Mouse (Mus musculus): ENCODE results near the gene Ick.
"Not testable (repeated sequence)": the region's sequence is repeated elsewhere in the genome, so short reads cannot be mapped to it uniquely, and the experiment has no call there.

The Ick gene

GRCm38 (mm10) chr9:78149770-78150169 lies 40.8 kb downstream of the Ick start:
- DNase-seq (ENCODE audit: low read depth), result not testable (repeated sequence)

- DNase-seq (ENCODE audit: low read depth), result no peak
Measured at GRCm38 (mm10) chr9:78154211-78154977, 45.4 kb downstream of the Ick start.

GRCm38 (mm10) chr9:78157221-78157620 lies 48.2 kb downstream of the Ick start:
- no peak for DNase-seq (ENCODE audit: low read depth)

GRCm38 (mm10) chr9:78163291-78163690 lies 54.3 kb downstream of the Ick start:
- DNase-seq (ENCODE audit: low read depth), result no peak

GRCm38 (mm10) chr9:78164741-78165140 lies 55.7 kb downstream of the Ick start:
- no peak for DNase-seq (ENCODE audit: low read depth)

GRCm38 (mm10) chr9:78165454-78165853 lies 56.5 kb downstream of the Ick start:
- no peak for DNase-seq (ENCODE audit: low read depth)

GRCm38 (mm10) chr9:78166694-78167452 lies 57.9 kb downstream of the Ick start:
- no peak for DNase-seq (ENCODE audit: low read depth)

GRCm38 (mm10) chr9:78167453-78167969 lies 58.5 kb downstream of the Ick start:
- DNase-seq (ENCODE audit: low read depth), result no peak

- DNase-seq (ENCODE audit: low read depth), result no peak
Measured at GRCm38 (mm10) chr9:78168864-78169263, 59.9 kb downstream of the Ick start.

GRCm38 (mm10) chr9:78174016-78174415 lies 65.0 kb downstream of the Ick start:
- no peak for DNase-seq (ENCODE audit: low read depth)

GRCm38 (mm10) chr9:78174925-78175276 lies 65.9 kb downstream of the Ick start:
- DNase-seq (ENCODE audit: low read depth), result not testable (repeated sequence)

- peak; percentile 81 for DNase-seq (ENCODE audit: low read depth)
Measured at GRCm38 (mm10) chr9:78175277-78176200, 66.5 kb downstream of the Ick start.

- peak; percentile 60 for DNase-seq (ENCODE audit: low read depth)
Measured at GRCm38 (mm10) chr9:78176201-78176727, 67.3 kb downstream of the Ick start.

- DNase-seq (ENCODE audit: low read depth), result no peak
Measured at GRCm38 (mm10) chr9:78176831-78177230, 67.8 kb downstream of the Ick start.

GRCm38 (mm10) chr9:78178197-78178596 lies 69.2 kb downstream of the Ick start:
- DNase-seq (ENCODE audit: low read depth), result no peak

- DNase-seq (ENCODE audit: low read depth), result no peak
Measured at GRCm38 (mm10) chr9:78179071-78179470, 70.1 kb downstream of the Ick start.

GRCm38 (mm10) chr9:78182474-78182873 lies 73.5 kb downstream of the Ick start, which contains the start of gene Gsta4:
TSS of gene Gsta4 (plus strand) at chr9:78182774.
- not testable (repeated sequence) for DNase-seq (ENCODE audit: low read depth)

GRCm38 (mm10) chr9:78185686-78186085 lies 76.7 kb downstream of the Ick start:
- peak; percentile 39 for DNase-seq (ENCODE audit: low read depth)

- no peak for DNase-seq (ENCODE audit: low read depth)
Measured at GRCm38 (mm10) chr9:78188910-78189309, 79.9 kb downstream of the Ick start.

- no peak for DNase-seq (ENCODE audit: low read depth)
Measured at GRCm38 (mm10) chr9:78190651-78191634, 82.0 kb downstream of the Ick start.
